Mouse (Mus musculus): ENCODE data around the gene Tnc. TPM values are rescaled to one million over a fixed set of nuclear protein-coding genes. Genes with fewer than 3 reads are reported as not detected.

Gene Tnc
- polyA plus RNA-seq, 1 experiment from 2014 or later = 64.2 TPM

DNA sequence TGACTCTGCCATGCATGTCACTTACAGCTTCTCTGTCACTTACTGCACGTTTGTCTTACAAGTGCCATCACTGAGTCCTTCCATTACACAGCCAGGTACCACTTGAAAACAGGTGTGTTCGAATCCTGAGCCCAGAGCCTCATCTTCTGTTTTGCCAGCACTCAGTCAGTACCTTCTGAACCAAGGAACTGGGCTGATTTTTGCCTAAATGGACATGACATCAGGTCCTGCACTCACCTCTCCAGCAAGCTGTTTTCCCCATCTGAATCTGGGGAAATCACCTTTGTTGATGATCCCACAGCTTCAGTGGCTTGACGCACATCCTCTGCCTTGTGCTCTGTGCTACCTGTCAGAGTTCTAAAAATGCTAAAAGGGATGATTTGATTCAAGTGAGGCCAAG, 107.4 kb downstream of the Tnc start:
- Histone ChIP-seq H3K4me3 (ENCODE audit: low read depth, low read length) (no peak overlapping the region), H3K27me3 (ENCODE audit: control insufficient read depth, insufficient read depth, low read depth, low read length) (no peaks in the 10 kb centered on the region), H3K36me3 (ENCODE audit: control insufficient read depth, insufficient read depth, low read length) (no peaks in the 10 kb centered on the region), H3K9me3 (replicated peaks; ENCODE audit: control insufficient read depth, low read length, poor library complexity, severe bottlenecking) (no peaks in the 10 kb centered on the region), H3K4me2 (ENCODE audit: low read length) (no peak overlapping the region), H3K9ac (ENCODE audit: low read depth, low read length) (no peak overlapping the region), H3K4me1 (ENCODE audit: control insufficient read depth, insufficient read depth, low read length) (no peaks in the 10 kb centered on the region), H3K27ac (ENCODE audit: low read length) (no peak overlapping the region)
- no peak for ATAC-seq
- 74% methylated on average over 3 of the region's 3 CpGs for WGBS

DNA sequence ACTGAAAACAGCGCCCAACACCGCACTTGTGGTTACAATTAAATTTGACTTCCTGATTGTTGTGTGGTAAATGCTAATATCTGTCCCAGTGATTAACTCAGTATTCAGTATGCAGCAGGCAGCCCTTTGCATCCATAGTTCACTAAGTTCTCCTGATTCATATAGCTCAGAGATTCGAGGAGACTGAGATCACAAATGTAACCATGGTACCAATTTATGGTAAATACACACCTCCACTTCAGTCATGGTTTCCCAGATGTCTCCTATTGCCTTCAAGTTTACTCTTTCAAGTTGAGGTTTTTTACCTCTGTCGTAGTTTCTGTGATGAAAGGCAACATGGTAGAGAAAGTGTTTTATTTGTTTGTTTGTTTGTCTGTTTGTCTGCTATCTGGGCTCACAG, 110.9 kb downstream of the Tnc start:
- H3K4me1 ChIP-seq (ENCODE audit: control insufficient read depth, insufficient read depth, low read length) = no peaks in the 10 kb centered on the region
- H3K27me3 ChIP-seq (ENCODE audit: control insufficient read depth, insufficient read depth, low read depth, low read length) = no peaks in the 10 kb centered on the region
- no peak overlapping the region for H3K27ac ChIP-seq (ENCODE audit: low read length)
- no peak overlapping the region for H3K4me2 ChIP-seq (ENCODE audit: low read length)
- WGBS = 87% methylated on average over 4 of the region's 4 CpGs
- no peak overlapping the region for H3K9ac ChIP-seq (ENCODE audit: low read depth, low read length)
- H3K36me3 ChIP-seq (ENCODE audit: control insufficient read depth, insufficient read depth, low read length) = no peaks in the 10 kb centered on the region
- no peaks in the 10 kb centered on the region for H3K9me3 ChIP-seq (replicated peaks; ENCODE audit: control insufficient read depth, low read length, poor library complexity, severe bottlenecking)
- H3K4me3 ChIP-seq (ENCODE audit: low read depth, low read length) = no peak overlapping the region
- no peak for ATAC-seq

DNA sequence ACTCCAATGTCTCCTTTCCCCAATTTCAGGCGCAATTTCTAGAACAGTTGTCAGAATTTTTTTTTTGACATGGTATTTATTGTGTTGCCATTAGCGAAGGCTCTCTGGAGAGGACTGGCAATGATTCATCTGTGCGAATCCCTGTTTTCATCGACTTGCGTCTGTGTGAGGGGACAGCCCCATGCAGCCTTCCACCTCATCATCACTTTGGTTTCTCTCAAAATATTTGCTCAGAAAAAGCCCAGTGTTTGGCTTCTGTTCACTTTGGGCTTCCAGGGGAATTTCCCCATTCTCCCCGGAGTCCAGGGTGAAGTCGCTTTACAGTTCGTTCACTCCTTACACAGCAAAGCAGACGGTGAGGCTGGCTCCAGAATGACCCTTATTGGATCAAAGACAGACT, 111.5 kb downstream of the Tnc start:
- ATAC-seq = no peak
- no peak overlapping the region for H3K4me3 ChIP-seq (ENCODE audit: low read depth, low read length)
- no peak overlapping the region for H3K9ac ChIP-seq (ENCODE audit: low read depth, low read length)
- H3K27me3 ChIP-seq (ENCODE audit: control insufficient read depth, insufficient read depth, low read depth, low read length) = no peaks in the 10 kb centered on the region
- 85% methylated on average over 9 of the region's 9 CpGs for WGBS
- H3K4me1 ChIP-seq (ENCODE audit: control insufficient read depth, insufficient read depth, low read length) = no peaks in the 10 kb centered on the region
- H3K27ac ChIP-seq (ENCODE audit: low read length) = no peak overlapping the region
- H3K4me2 ChIP-seq (ENCODE audit: low read length) = no peak overlapping the region
- H3K36me3 ChIP-seq (ENCODE audit: control insufficient read depth, insufficient read depth, low read length) = no peaks in the 10 kb centered on the region
- H3K9me3 ChIP-seq (replicated peaks; ENCODE audit: control insufficient read depth, low read length, poor library complexity, severe bottlenecking) = no peaks in the 10 kb centered on the region

- Histone ChIP-seq H3K4me2 (ENCODE audit: low read length) (no peak overlapping the region), H3K9me3 (replicated peaks; ENCODE audit: control insufficient read depth, low read length, poor library complexity, severe bottlenecking) (no peaks in the 10 kb centered on the region), H3K27me3 (ENCODE audit: control insufficient read depth, insufficient read depth, low read depth, low read length) (no peaks in the 10 kb centered on the region), H3K9ac (ENCODE audit: low read depth, low read length) (no peak overlapping the region), H3K36me3 (ENCODE audit: control insufficient read depth, insufficient read depth, low read length) (no peaks in the 10 kb centered on the region), H3K4me3 (ENCODE audit: low read depth, low read length) (no peak overlapping the region), H3K27ac (ENCODE audit: low read length) (no peak overlapping the region), H3K4me1 (ENCODE audit: control insufficient read depth, insufficient read depth, low read length) (no peaks in the 10 kb centered on the region)
- WGBS = 95% methylated on average over 2 of the region's 2 CpGs
- ATAC-seq = no peak
Measured at GRCm38 (mm10) chr4:63930863-63931262, 116.0 kb downstream of the Tnc start.

GRCm38 (mm10) chr4:63929490-63929889, 117.3 kb downstream of the Tnc start:
- H3K36me3 ChIP-seq (ENCODE audit: control insufficient read depth, insufficient read depth, low read length) = no peaks in the 10 kb centered on the region
- 76% methylated on average over 2 of the region's 2 CpGs for WGBS
- no peak overlapping the region for H3K4me2 ChIP-seq (ENCODE audit: low read length)
- H3K27ac ChIP-seq (ENCODE audit: low read length) = no peak overlapping the region
- no peak overlapping the region for H3K4me3 ChIP-seq (ENCODE audit: low read depth, low read length)
- no peak for ATAC-seq
- no peaks in the 10 kb centered on the region for H3K4me1 ChIP-seq (ENCODE audit: control insufficient read depth, insufficient read depth, low read length)
- H3K9ac ChIP-seq (ENCODE audit: low read depth, low read length) = no peak overlapping the region
- no peaks in the 10 kb centered on the region for H3K27me3 ChIP-seq (ENCODE audit: control insufficient read depth, insufficient read depth, low read depth, low read length)
- H3K9me3 ChIP-seq (replicated peaks; ENCODE audit: control insufficient read depth, low read length, poor library complexity, severe bottlenecking) = no peaks in the 10 kb centered on the region

GRCm38 (mm10) chr4:63928192-63928591, 118.6 kb downstream of the Tnc start:
- Histone ChIP-seq H3K4me1 (ENCODE audit: control insufficient read depth, insufficient read depth, low read length) (no peaks in the 10 kb centered on the region), H3K36me3 (ENCODE audit: control insufficient read depth, insufficient read depth, low read length) (no peaks in the 10 kb centered on the region), H3K27me3 (ENCODE audit: control insufficient read depth, insufficient read depth, low read depth, low read length) (no peaks in the 10 kb centered on the region), H3K27ac (ENCODE audit: low read length) (no peak overlapping the region), H3K9me3 (replicated peaks; ENCODE audit: control insufficient read depth, low read length, poor library complexity, severe bottlenecking) (no peaks in the 10 kb centered on the region), H3K4me3 (ENCODE audit: low read depth, low read length) (no peak overlapping the region), H3K4me2 (ENCODE audit: low read length) (no peak overlapping the region), H3K9ac (ENCODE audit: low read depth, low read length) (no peak overlapping the region)
- no peak for ATAC-seq
- WGBS = 85% methylated on average over 1 of the region's 1 CpGs

- WGBS = 78% methylated on average over 5 of the region's 5 CpGs
- H3K27me3 ChIP-seq (ENCODE audit: control insufficient read depth, insufficient read depth, low read depth, low read length) = no peaks in the 10 kb centered on the region
- H3K9ac ChIP-seq (ENCODE audit: low read depth, low read length) = no peak overlapping the region
- no peak overlapping the region for H3K4me2 ChIP-seq (ENCODE audit: low read length)
- no peaks in the 10 kb centered on the region for H3K9me3 ChIP-seq (replicated peaks; ENCODE audit: control insufficient read depth, low read length, poor library complexity, severe bottlenecking)
- H3K4me1 ChIP-seq (ENCODE audit: control insufficient read depth, insufficient read depth, low read length) = peaks cover 2% of the 10 kb centered on the region; the same call in 1 of the 2 replicates
- H3K4me3 ChIP-seq (ENCODE audit: low read depth, low read length) = no peak overlapping the region
- no peak overlapping the region for H3K27ac ChIP-seq (ENCODE audit: low read length)
- H3K36me3 ChIP-seq (ENCODE audit: control insufficient read depth, insufficient read depth, low read length) = no peaks in the 10 kb centered on the region
- no peak for ATAC-seq
Measured at GRCm38 (mm10) chr4:63917181-63917580, 129.6 kb downstream of the Tnc start.

DNA sequence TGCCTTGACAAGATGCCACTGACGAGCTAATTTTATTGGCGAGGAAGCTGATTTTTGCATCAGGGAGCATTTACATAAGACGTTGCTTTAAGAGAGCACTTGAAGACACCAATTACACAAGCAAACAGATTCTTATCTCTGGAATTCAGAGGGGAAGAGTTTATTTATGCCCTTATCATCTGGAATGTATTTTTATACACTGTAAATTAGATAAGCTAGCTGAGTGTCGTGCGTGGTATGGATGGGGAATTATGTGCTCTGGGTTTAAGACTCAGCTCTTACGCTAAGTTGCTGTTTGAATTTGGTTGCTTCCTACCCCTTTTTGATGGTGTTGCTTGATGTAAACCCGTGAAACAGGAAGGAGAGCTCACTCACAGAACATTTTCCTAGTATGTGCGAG, 130.1 kb downstream of the Tnc start:
- H3K9ac ChIP-seq (ENCODE audit: low read depth, low read length) = no peak overlapping the region
- H3K27ac ChIP-seq (ENCODE audit: low read length) = no peak overlapping the region
- no peak overlapping the region for H3K4me2 ChIP-seq (ENCODE audit: low read length)
- ATAC-seq = no peak
- H3K27me3 ChIP-seq (ENCODE audit: control insufficient read depth, insufficient read depth, low read depth, low read length) = no peaks in the 10 kb centered on the region
- no peaks in the 10 kb centered on the region for H3K36me3 ChIP-seq (ENCODE audit: control insufficient read depth, insufficient read depth, low read length)
- peaks cover 2% of the 10 kb centered on the region; the same call in 1 of the 2 replicates for H3K4me1 ChIP-seq (ENCODE audit: control insufficient read depth, insufficient read depth, low read length)
- H3K4me3 ChIP-seq (ENCODE audit: low read depth, low read length) = no peak overlapping the region
- H3K9me3 ChIP-seq (replicated peaks; ENCODE audit: control insufficient read depth, low read length, poor library complexity, severe bottlenecking) = no peaks in the 10 kb centered on the region
- 73% methylated on average over 8 of the region's 8 CpGs for WGBS

DNA sequence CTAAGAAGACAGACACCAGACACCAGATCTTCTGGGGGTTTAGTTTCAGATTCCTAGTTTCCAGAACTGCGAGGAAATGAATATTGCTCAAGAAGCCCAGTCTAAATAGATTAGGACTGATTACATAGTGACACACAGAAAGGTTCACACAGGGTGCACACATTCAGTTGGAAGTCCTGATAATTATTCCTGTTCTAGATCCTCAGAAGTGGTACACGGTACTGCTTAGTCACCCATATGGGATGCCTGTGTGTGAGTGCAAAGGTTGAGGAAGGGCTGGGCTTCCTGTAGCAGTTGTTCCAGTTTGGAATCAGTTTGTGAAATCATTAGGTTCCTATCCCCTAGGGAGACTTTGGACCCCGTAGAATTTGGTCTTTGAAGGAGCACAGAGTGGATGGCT, 130.5 kb downstream of the Tnc start:
- 81% methylated on average over 3 of the region's 3 CpGs for WGBS
- ATAC-seq = no peak

More for the DNA sequence above, 130.5 kb downstream of the Tnc start:
- Histone ChIP-seq H3K9me3 (replicated peaks; ENCODE audit: control insufficient read depth, low read length, poor library complexity, severe bottlenecking) (no peaks in the 10 kb centered on the region), H3K27me3 (ENCODE audit: control insufficient read depth, insufficient read depth, low read depth, low read length) (no peaks in the 10 kb centered on the region), H3K4me3 (ENCODE audit: low read depth, low read length) (no peak overlapping the region), H3K9ac (ENCODE audit: low read depth, low read length) (no peak overlapping the region), H3K27ac (ENCODE audit: low read length) (no peak overlapping the region), H3K4me1 (ENCODE audit: control insufficient read depth, insufficient read depth, low read length) (peaks cover 2% of the 10 kb centered on the region; the same call in 1 of the 2 replicates), H3K36me3 (ENCODE audit: control insufficient read depth, insufficient read depth, low read length) (no peaks in the 10 kb centered on the region), H3K4me2 (ENCODE audit: low read length) (no peak overlapping the region)

Data from midbrain, embryonic 16.5 days (tissue).